Mouse (Mus musculus) forebrain, embryonic 13.5 days (tissue): ENCODE measurements around the gene Cpsf6. TPM values are rescaled to one million over a fixed set of nuclear protein-coding genes. Genes with fewer than 3 reads are reported as not detected.

Source experiments
- ATAC-seq: fragments of 200-750 bp; cut with Nextera tagmentation; 2 replicates; pipeline ENCODE4 v1.8.0; 2017
- H3K27ac ChIP-seq: fragments of 300-500 bp; sonication (generic); 2 replicates; pipeline ENCODE4 v1.5.1; 2015; ENCODE audit warnings: inconsistent platforms, mild to moderate bottlenecking, moderate library complexity
- H3K27me3 ChIP-seq: fragments of 300-500 bp; sonication (generic); 2 replicates; pipeline ENCODE4 v1.6.1; 2015; ENCODE audit warnings: mild to moderate bottlenecking, inconsistent platforms
- H3K36me3 ChIP-seq: fragments of 300-500 bp; sonication (generic); 2 replicates; pipeline ENCODE4 v1.6.1; 2015; ENCODE audit warnings: mild to moderate bottlenecking, inconsistent platforms; ENCODE audit not compliant: poor library complexity, severe bottlenecking
- H3K4me1 ChIP-seq: fragments of 300-500 bp; sonication (generic); 2 replicates; pipeline ENCODE4 v1.6.1; 2015; ENCODE audit warnings: inconsistent platforms
- H3K4me2 ChIP-seq: fragments of 300-500 bp; sonication (generic); 2 replicates; pipeline ENCODE4 v1.6.1; 2015; ENCODE audit warnings: inconsistent platforms, mild to moderate bottlenecking, moderate library complexity
- H3K4me3 ChIP-seq: fragments of 300-500 bp; sonication (generic); 2 replicates; pipeline ENCODE4 v1.5.1; 2015; ENCODE audit warnings: mild to moderate bottlenecking, inconsistent platforms
- H3K9ac ChIP-seq: fragments of 300-500 bp; sonication (generic); 2 replicates; pipeline ENCODE4 v1.6.1; 2015; ENCODE audit warnings: mild to moderate bottlenecking, inconsistent platforms
- H3K9me3 ChIP-seq: fragments of 300-500 bp; sonication (generic); replicated peaks from 2 replicates; pipeline ENCODE4 v1.6.1; 2016; ENCODE audit warnings: inconsistent platforms
- WGBS: fragments of 180-500 bp; shearing (Covaris S2); methylation state at CpG from one replicate; pipeline ENCODE4 v1.1.7; 2015; 5-methylcytosine and 5-hydroxymethylcytosine counted together
- polyA plus RNA-seq: library from polyadenylated mRNA; unstranded; fragments of >200 nt; fragmentation: Nextera tagmentation; extraction: Ambion mirVana; gene quantifications from 2 replicates; pipeline ENCODE4 v1.2.1, GENCODE M21; 2015

Cpsf6 gene
- polyA plus RNA-seq, 1 experiment from 2014 or later, result 242 TPM

GRCm38 (mm10) chr10:117376580-117377189 lies 3.1 kb downstream of the Cpsf6 start:
- ATAC-seq, result peak; percentile 97
- Histone ChIP-seq H3K36me3 (no peaks in the 10 kb centered on the region), H3K9me3 (no peaks in the 10 kb centered on the region), H3K27ac (peak overlapping the region; percentile 96), H3K4me3 (peak overlapping the region; percentile 99), H3K4me2 (peak overlapping the region; percentile 73), H3K27me3 (no peaks in the 10 kb centered on the region), H3K9ac (peak overlapping the region; percentile 99), H3K4me1 (peaks cover 22% of the 10 kb centered on the region)
- under 1% methylated on average over 86 of the region's 86 CpGs for WGBS

DNA sequence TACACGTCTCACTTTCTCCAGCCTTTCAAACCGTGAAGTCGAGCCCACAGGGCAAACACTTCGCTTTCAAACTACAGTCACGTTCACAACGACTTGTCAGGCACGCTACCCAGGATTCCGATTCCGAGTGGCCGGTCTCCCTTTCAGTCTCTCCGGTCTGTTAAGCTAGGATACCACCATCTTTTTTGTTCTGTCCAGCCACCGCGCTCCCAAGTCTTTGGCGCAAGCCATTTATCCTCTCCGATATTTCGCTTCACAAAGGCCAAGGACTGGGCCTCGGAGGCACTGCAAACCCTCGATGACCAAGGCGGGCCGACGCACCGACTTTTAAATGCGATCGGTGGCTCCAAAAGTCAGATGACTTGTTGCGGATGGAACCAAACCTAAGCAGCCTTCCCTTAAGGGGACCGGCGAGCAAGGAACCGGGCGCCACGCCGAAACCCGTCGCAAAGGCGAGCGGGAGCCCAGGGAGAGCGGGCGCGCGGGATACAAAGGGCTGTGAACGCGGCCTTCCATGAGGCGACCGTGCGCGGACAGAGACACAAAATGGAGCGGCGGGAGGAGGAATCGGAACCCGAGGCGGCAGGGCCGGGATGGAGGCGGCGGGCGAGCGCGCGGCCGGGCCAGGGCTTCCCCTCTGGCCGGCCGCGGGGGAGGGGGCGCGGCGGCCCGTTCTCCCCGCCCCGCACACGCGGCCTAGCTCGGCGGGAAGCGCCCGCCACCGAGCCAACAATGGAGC lies 3.8 kb downstream of the Cpsf6 start:
- peak; percentile 62 for ATAC-seq

GRCm38 (mm10) chr10:117375163-117375562 lies 4.7 kb downstream of the Cpsf6 start:
- H3K9me3 ChIP-seq, result no peaks in the 10 kb centered on the region
- H3K36me3 ChIP-seq, result no peaks in the 10 kb centered on the region
- peak overlapping the region; percentile 99 for H3K9ac ChIP-seq
- 27% methylated on average over 10 of the region's 10 CpGs for WGBS
- peak overlapping the region; percentile 73 for H3K4me2 ChIP-seq
- no peaks in the 10 kb centered on the region for H3K27me3 ChIP-seq
- ATAC-seq, result no peak
- H3K27ac ChIP-seq, result no peak overlapping the region
- peak overlapping the region; percentile 99 for H3K4me3 ChIP-seq
- peaks cover 22% of the 10 kb centered on the region for H3K4me1 ChIP-seq

More for the DNA sequence above, 3.8 kb downstream of the Cpsf6 start:
- under 1% methylated on average over 66 of the region's 74 CpGs for WGBS
- Histone ChIP-seq H3K4me2 (peak overlapping the region; percentile 73), H3K4me1 (peaks cover 22% of the 10 kb centered on the region), H3K9me3 (no peaks in the 10 kb centered on the region), H3K4me3 (peak overlapping the region; percentile 99), H3K36me3 (no peaks in the 10 kb centered on the region), H3K27me3 (no peaks in the 10 kb centered on the region), H3K9ac (peak overlapping the region; percentile 99), H3K27ac (peak overlapping the region; percentile 96)

- Histone ChIP-seq H3K4me2 (no peak overlapping the region), H3K4me1 (no peaks in the 10 kb centered on the region), H3K4me3 (no peak overlapping the region), H3K9me3 (no peaks in the 10 kb centered on the region), H3K27ac (no peak overlapping the region), H3K36me3 (peaks cover 83% of the 10 kb centered on the region), H3K27me3 (no peaks in the 10 kb centered on the region), H3K9ac (no peak overlapping the region)
- no peak for ATAC-seq
- WGBS, result 41% methylated on average over 3 of the region's 3 CpGs
These were observed 16.7 kb downstream of the Cpsf6 start for GRCm38 (mm10) chr10:117363106-117363505.

GRCm38 (mm10) chr10:117358891-117359290 lies 20.9 kb downstream of the Cpsf6 start:
- no peak overlapping the region for H3K9ac ChIP-seq
- no peaks in the 10 kb centered on the region for H3K9me3 ChIP-seq
- 88% methylated on average over 11 of the region's 11 CpGs for WGBS
- no peaks in the 10 kb centered on the region for H3K27me3 ChIP-seq
- peaks cover 75% of the 10 kb centered on the region for H3K36me3 ChIP-seq
- H3K4me2 ChIP-seq, result no peak overlapping the region
- H3K4me3 ChIP-seq, result no peak overlapping the region
- no peak overlapping the region for H3K27ac ChIP-seq
- no peaks in the 10 kb centered on the region for H3K4me1 ChIP-seq
- no peak for ATAC-seq

DNA sequence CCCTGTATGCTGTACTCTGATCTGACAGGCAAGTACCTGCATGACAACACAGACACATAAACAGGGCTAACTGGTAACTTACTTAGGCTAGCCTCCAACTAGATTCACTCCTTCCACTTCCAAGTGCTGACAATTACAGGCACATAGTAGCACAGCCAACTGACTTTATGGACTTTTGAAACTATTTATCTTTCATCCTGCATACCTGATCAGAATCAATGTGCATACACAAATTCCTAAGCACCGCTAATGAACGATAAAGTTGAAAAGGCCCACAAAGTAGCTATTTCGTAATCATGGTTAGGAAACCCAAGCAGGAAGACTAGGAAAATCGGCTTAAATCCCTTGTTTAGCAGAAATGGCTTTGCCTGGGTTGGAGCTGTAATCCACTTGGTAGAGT lies 36.8 kb downstream of the Cpsf6 start:
- Histone ChIP-seq H3K4me3 (no peak overlapping the region), H3K9ac (no peak overlapping the region), H3K9me3 (no peaks in the 10 kb centered on the region), H3K36me3 (no peaks in the 10 kb centered on the region; the same call in 1 of the 2 replicates), H3K4me2 (no peak overlapping the region), H3K27me3 (no peaks in the 10 kb centered on the region), H3K27ac (no peak overlapping the region), H3K4me1 (no peaks in the 10 kb centered on the region)
- 92% methylated on average over 4 of the region's 4 CpGs for WGBS
- no peak for ATAC-seq

DNA sequence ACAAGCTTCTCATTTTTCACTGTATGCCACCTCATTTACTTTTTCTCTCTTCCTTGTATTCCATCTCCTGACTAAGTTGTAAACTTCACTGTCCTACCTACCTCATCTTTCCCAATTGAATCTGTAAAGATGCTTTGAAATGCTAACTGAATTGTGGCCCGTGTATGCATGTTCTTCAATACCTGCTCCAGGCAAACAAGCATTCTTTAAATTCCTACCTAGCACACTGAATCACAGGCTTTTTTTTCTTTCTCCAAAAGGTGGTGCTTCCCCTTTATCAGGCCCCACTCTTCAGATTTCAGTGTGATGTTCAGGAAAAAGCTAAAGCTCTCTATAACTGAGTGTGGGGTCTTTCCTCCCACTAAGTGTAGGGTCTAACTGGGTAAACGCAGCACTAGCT lies 37.4 kb downstream of the Cpsf6 start:
- H3K27ac ChIP-seq, result no peak overlapping the region
- no peak overlapping the region for H3K4me3 ChIP-seq
- H3K36me3 ChIP-seq, result no peaks in the 10 kb centered on the region; the same call in 1 of the 2 replicates
- no peak overlapping the region for H3K9ac ChIP-seq
- H3K9me3 ChIP-seq, result no peaks in the 10 kb centered on the region
- WGBS, result 69% methylated on average over 2 of the region's 2 CpGs
- no peaks in the 10 kb centered on the region for H3K4me1 ChIP-seq
- H3K4me2 ChIP-seq, result no peak overlapping the region
- ATAC-seq, result no peak
- no peaks in the 10 kb centered on the region for H3K27me3 ChIP-seq

- ATAC-seq, result peak; percentile 65
- Histone ChIP-seq H3K4me2 (no peak overlapping the region), H3K9ac (no peak overlapping the region), H3K27ac (no peak overlapping the region; the same call in 1 of the 2 replicates), H3K4me1 (0 out of 2 replicates have a peak, but pooled peaks cover 2% of the 10 kb centered on the region), H3K27me3 (no peaks in the 10 kb centered on the region), H3K9me3 (no peaks in the 10 kb centered on the region), H3K4me3 (no peak overlapping the region), H3K36me3 (no peaks in the 10 kb centered on the region; the same call in 1 of the 2 replicates)
- 74% methylated on average over 4 of the region's 4 CpGs for WGBS
These were observed 38.8 kb downstream of the Cpsf6 start for GRCm38 (mm10) chr10:117341029-117341428.

GRCm38 (mm10) chr10:117339241-117339640 lies 40.6 kb downstream of the Cpsf6 start:
- 80% methylated on average over 7 of the region's 7 CpGs for WGBS
- ATAC-seq, result no peak

GRCm38 (mm10) chr10:117337946-117338345 lies 41.9 kb downstream of the Cpsf6 start:
- Histone ChIP-seq H3K4me1 (0 out of 2 replicates have a peak, but pooled peaks cover 7% of the 10 kb centered on the region), H3K27ac (no peak overlapping the region), H3K4me2 (no peak overlapping the region), H3K9me3 (no peaks in the 10 kb centered on the region), H3K36me3 (no peaks in the 10 kb centered on the region; the same call in 1 of the 2 replicates), H3K4me3 (no peak overlapping the region), H3K27me3 (no peaks in the 10 kb centered on the region), H3K9ac (no peak overlapping the region)
- no peak for ATAC-seq

More at GRCm38 (mm10) chr10:117339241-117339640, 40.6 kb downstream of the Cpsf6 start:
- H3K27ac ChIP-seq, result no peak overlapping the region
- H3K4me3 ChIP-seq, result no peak overlapping the region
- H3K4me1 ChIP-seq, result 0 out of 2 replicates have a peak, but pooled peaks cover 7% of the 10 kb centered on the region
- H3K4me2 ChIP-seq, result no peak overlapping the region
- H3K36me3 ChIP-seq, result no peaks in the 10 kb centered on the region; the same call in 1 of the 2 replicates
- H3K9me3 ChIP-seq, result no peaks in the 10 kb centered on the region
- no peaks in the 10 kb centered on the region for H3K27me3 ChIP-seq
- no peak overlapping the region for H3K9ac ChIP-seq

- Histone ChIP-seq H3K9me3 (no peaks in the 10 kb centered on the region), H3K4me1 (0 out of 2 replicates have a peak, but pooled peaks cover 7% of the 10 kb centered on the region), H3K9ac (no peak overlapping the region), H3K27ac (no peak overlapping the region), H3K36me3 (no peaks in the 10 kb centered on the region), H3K4me3 (no peak overlapping the region), H3K4me2 (no peak overlapping the region), H3K27me3 (no peaks in the 10 kb centered on the region)
- ATAC-seq, result peak; percentile 52; the same call in 1 of the 2 replicates
- WGBS, result 33% methylated on average over 4 of the region's 4 CpGs
These were observed 44.2 kb downstream of the Cpsf6 start for GRCm38 (mm10) chr10:117335649-117336048.

DNA sequence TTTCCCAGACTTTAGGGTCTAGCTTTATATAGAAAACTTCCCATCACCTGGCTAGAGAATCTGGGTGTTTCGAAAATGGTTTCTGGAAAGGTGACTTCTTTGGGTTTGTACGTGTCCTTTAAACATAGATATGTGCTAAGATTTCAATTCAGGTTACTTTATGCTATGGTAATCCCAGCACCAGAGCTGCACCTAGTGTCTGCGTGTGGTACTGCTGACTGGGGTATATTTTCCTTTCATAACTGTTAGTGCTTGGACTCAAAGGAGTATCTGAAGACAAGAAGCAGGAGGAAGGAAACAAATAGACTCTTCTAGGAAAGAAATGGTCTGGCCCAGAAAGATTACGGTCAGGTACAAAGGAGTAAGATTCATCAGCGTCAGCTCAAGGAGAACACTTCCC lies 49.3 kb downstream of the Cpsf6 start:
- Histone ChIP-seq H3K27me3 (no peaks in the 10 kb centered on the region), H3K9me3 (no peaks in the 10 kb centered on the region), H3K36me3 (no peaks in the 10 kb centered on the region), H3K27ac (no peak overlapping the region), H3K4me3 (no peak overlapping the region), H3K9ac (no peak overlapping the region), H3K4me2 (no peak overlapping the region), H3K4me1 (0 out of 2 replicates have a peak, but pooled peaks cover under 1% of the 10 kb centered on the region)
- no peak for ATAC-seq
- 83% methylated on average over 5 of the region's 5 CpGs for WGBS
